Mouse (Mus musculus) ES-E14 (cell line): ENCODE data around the gene Tbccd1. TPM values are rescaled to one million over a fixed set of nuclear protein-coding genes. Genes with fewer than 3 reads are reported as not detected.

Experiments used
- DNase-seq: peaks from one replicate; pipeline ENCODE4 v3.0.0-alpha.2; 2013; ENCODE audit warnings: low read depth, low spot score
- H3K27ac ChIP-seq: 2 replicates; pipeline ENCODE4 v1.5.1; 2012; ENCODE audit warnings: low read depth, mild to moderate bottlenecking, low read length, moderate library complexity, mixed read lengths; ENCODE audit not compliant: poor library complexity, insufficient read depth, severe bottlenecking
- H3K36me3 ChIP-seq: 2 replicates; pipeline ENCODE4 v1.6.1; 2012; ENCODE audit warnings: mild to moderate bottlenecking, low read length, moderate library complexity, mixed read lengths; ENCODE audit not compliant: control insufficient read depth, poor library complexity, insufficient read depth, severe bottlenecking
- H3K4me1 ChIP-seq, 2 experiments: fragments of 150-350 bp in 1 of 2; sonication (generic) in 1 of 2; 2 replicates each; pipeline ENCODE4 v1.6.1; 2012; ENCODE audit warnings: low read length in 2 of 2, mild to moderate bottlenecking in 1 of 2, mixed read lengths in 1 of 2; ENCODE audit not compliant: control insufficient read depth in 2 of 2, insufficient read depth in 2 of 2, poor library complexity in 1 of 2
- H3K4me3 ChIP-seq, 2 experiments: fragments of 150-350 bp in 1 of 2; sonication (generic) in 1 of 2; 2 replicates each; pipeline ENCODE4 v1.5.1; 2012; ENCODE audit warnings: low read length in 2 of 2, low read depth in 1 of 2, mild to moderate bottlenecking in 1 of 2, mixed read lengths in 1 of 2; ENCODE audit not compliant: insufficient read depth in 1 of 2, poor library complexity in 1 of 2, severe bottlenecking in 1 of 2
- H3K9ac ChIP-seq: 2 replicates; pipeline ENCODE4 v1.6.1; 2012; ENCODE audit warnings: low read depth, mild to moderate bottlenecking, low read length, mixed read lengths; ENCODE audit not compliant: poor library complexity, insufficient read depth, severe bottlenecking
- H3K9me3 ChIP-seq: fragments of 150-350 bp; sonication (generic); 2 replicates; pipeline ENCODE4 v1.6.1; 2012; ENCODE audit warnings: low read depth, mild to moderate bottlenecking, low read length; ENCODE audit not compliant: control insufficient read depth, insufficient read depth
- CHD2 ChIP-seq: IDR thresholded peaks from 2 replicates; pipeline ENCODE4 v1.6.1; 2014; ENCODE audit warnings: mild to moderate bottlenecking, low read depth, low read length, inconsistent platforms
- HCFC1 ChIP-seq: IDR thresholded peaks from 2 replicates; pipeline ENCODE4 v1.6.1; 2012; ENCODE audit warnings: low read length, inconsistent platforms, borderline replicate concordance; ENCODE audit not compliant: insufficient read depth
- MAFK ChIP-seq: IDR thresholded peaks from 2 replicates; pipeline ENCODE4 v1.6.1; 2014; ENCODE audit warnings: mild to moderate bottlenecking, low read depth, low read length, inconsistent platforms; ENCODE audit not compliant: insufficient read depth
- ZC3H11A ChIP-seq: IDR thresholded peaks from 2 replicates; pipeline ENCODE4 v1.6.1; 2012; ENCODE audit warnings: low read depth, mild to moderate bottlenecking, inconsistent platforms, low read length, borderline replicate concordance
- ZNF384 ChIP-seq: IDR thresholded peaks from 2 replicates; pipeline ENCODE4 v1.6.1; 2012; ENCODE audit warnings: low read depth, low read length, inconsistent platforms
- in situ Hi-C, 2 experiments: fragments of 600-800 bp; cut with MboI; formaldehyde crosslinking; loops; one replicate each; pipeline ENCODE4 v1.15.1; 2025; ENCODE audit warnings: low sequenced_read_pairs in 2 of 2, inconsistent platforms in 1 of 2; ENCODE audit not compliant: unreplicated experiment in 2 of 2
- total RNA-seq: library from RNA; depleted of rRNA; stranded (reverse); fragments of 300-350 nt; gene quantifications from 2 replicates; pipeline ENCODE4 v1.2.3, GENCODE M21; 2012

Tbccd1 gene
- total RNA-seq, 1 experiment = 17.5 TPM

DNA sequence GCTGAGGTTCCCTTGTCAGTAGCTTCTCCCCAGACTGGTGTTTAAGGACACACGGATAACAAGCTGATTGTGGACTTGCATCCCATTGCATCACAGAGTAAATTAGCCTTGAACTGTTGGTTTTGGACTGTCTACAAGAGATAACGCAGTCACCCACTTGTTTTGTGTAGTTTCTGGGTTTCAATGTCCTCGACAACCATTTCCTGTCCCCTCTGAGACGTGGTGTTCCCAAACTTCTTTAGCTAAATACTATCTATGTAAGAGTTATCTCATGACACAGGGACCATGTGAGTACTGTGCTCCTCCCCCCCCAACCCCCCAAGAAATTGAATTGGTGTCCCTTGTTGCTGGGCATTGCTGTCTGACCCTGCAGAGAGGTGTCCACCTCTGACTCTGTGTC, 24.0 kb upstream of the Tbccd1 start:
- H3K4me3 ChIP-seq = no peak overlapping the region
- H3K4me1 ChIP-seq = peaks cover 1 to 3% of the 10 kb centered on the region in 2 experiments; a peak in 1 of 4 replicates
- no peak for TF ChIP-seq CHD2
- TF ChIP-seq ZC3H11A = no peak
- no peak for TF ChIP-seq ZNF384
- no peak for TF ChIP-seq MAFK
- TF ChIP-seq HCFC1 = no peak
- no peaks in the 10 kb centered on the region for H3K36me3 ChIP-seq
- no peak overlapping the region for H3K27ac ChIP-seq
- no peak overlapping the region for H3K9ac ChIP-seq
- H3K9me3 ChIP-seq = no peaks in the 10 kb centered on the region
- no peak for DNase-seq
- in situ Hi-C loops = no loop called here

DNA sequence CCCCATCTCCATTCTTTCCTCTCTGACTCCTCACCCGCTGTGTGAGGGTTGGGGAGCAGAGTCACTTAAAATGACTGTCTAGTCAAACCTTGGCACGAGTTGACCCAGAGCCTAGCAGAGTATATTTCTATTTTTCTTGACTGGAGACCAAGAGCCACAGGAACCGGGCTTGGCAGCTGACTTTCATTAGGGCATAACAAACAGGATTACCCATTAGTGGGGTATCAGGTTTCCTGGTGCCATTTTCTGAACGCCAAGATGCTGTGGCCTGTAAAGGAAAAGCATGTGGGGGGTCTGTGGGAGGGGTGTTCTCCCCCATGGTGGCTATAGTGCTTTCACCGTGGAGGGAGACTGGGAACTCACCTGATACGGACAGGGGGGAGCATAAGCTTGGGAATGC, 23.4 kb upstream of the Tbccd1 start:
- Histone ChIP-seq H3K36me3 (no peaks in the 10 kb centered on the region), H3K9ac (no peak overlapping the region), H3K4me1 (peaks cover 1 to 3% of the 10 kb centered on the region in 2 experiments; a peak in 1 of 4 replicates), H3K9me3 (no peaks in the 10 kb centered on the region), H3K4me3 (no peak overlapping the region), H3K27ac (no peak overlapping the region)
- no peak for DNase-seq
- in situ Hi-C loops = no loop called here
- no peak for TF ChIP-seq HCFC1
- no peak for TF ChIP-seq CHD2
- TF ChIP-seq ZNF384 = no peak
- TF ChIP-seq ZC3H11A = no peak
- no peak for TF ChIP-seq MAFK

DNA sequence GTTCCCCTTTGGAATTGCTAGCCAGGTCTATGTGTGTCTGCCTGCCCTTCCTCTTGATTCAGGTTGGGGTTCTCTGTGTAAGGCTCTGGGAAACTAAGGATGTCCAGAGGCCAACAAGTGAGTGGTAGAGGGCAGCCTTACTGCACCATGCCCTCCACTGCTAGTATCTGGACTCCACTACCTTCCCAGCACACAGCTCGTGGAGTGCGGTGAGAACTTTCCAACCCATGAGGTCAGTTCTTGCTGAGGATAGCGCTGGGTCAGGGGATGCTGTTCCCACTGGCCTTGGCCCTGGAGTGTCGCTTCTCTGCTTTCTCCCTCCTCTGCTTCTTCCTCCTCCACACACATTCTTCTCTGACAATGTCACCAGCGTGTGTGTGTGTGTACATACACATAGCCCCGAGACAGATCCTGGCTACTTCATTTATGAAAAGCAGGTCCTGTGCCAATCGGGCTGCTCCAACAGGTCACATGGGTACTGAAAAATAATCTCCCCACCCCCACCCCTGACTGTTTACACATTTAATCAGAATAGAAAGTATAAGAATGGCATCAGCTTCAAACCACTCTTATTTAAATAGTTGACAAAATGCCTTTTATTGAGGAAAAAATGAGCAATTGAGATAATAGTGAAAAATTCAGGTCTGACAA, 22.6 kb upstream of the Tbccd1 start:
- no peak for DNase-seq
- in situ Hi-C loops = loop anchor here in 1 of 2 experiments (5.0 kb wide), 1 partner anchor 172 kb away; no protein-coding TSS in a partner anchor
- TF ChIP-seq ZNF384 (no peak), CHD2 (no peak), MAFK (no peak), ZC3H11A (no peak)
- Histone ChIP-seq H3K36me3 (no peaks in the 10 kb centered on the region), H3K4me1 (peaks cover 0 to under 1% of the 10 kb centered on the region in 2 experiments; a peak in 1 of 4 replicates), H3K9me3 (no peaks in the 10 kb centered on the region), H3K9ac (no peak overlapping the region), H3K27ac (no peak overlapping the region), H3K4me3 (no peak overlapping the region)

DNA sequence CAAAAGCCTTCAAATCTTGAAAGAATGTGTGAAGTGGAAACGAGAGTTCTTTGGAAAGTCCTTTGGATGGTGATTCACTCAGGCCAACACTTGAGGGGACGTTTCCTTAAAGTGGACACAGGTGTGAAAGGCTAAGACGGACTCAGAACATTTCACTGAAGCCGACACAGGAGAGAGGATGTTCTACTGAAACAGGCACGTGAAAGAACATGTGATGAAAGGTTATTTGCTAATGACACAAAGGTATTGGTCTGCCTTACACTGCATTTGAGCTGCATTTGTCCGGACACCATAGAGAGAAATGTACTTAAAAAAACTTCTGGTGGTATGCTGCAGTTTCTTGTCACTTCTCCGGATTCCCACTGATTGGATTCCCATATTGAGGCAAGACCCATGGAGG, 21.2 kb upstream of the Tbccd1 start:
- Histone ChIP-seq H3K36me3 (no peaks in the 10 kb centered on the region), H3K27ac (no peak overlapping the region), H3K4me3 (no peak overlapping the region), H3K9ac (no peak overlapping the region), H3K4me1 (no peaks in the 10 kb centered on the region; a peak in 1 of 4 replicates), H3K9me3 (no peaks in the 10 kb centered on the region)
- DNase-seq = no peak
- no peak for TF ChIP-seq ZNF384
- TF ChIP-seq CHD2 = no peak
- TF ChIP-seq ZC3H11A = no peak
- no peak for TF ChIP-seq MAFK
- TF ChIP-seq HCFC1 = no peak
- in situ Hi-C loops = loop anchor here in 1 of 2 experiments (5.0 kb wide), 1 partner anchor 174 kb away; no protein-coding TSS in a partner anchor
